Mouse (Mus musculus) brain, embryonic 14.5 days (tissue): ENCODE measurements around the gene Gps1. TPM values are rescaled to one million over a fixed set of nuclear protein-coding genes. Genes with fewer than 3 reads are reported as not detected.

Experiments
- DNase-seq: peaks from one replicate; pipeline ENCODE4 v3.0.0-alpha.2; 2011; ENCODE audit warnings: low read depth
- CTCF ChIP-seq: fragments of 200-500 bp; IDR thresholded peaks from 2 replicates; pipeline ENCODE4 v1.5.1; 2012; ENCODE audit warnings: inconsistent platforms, mild to moderate bottlenecking, moderate library complexity, borderline replicate concordance; ENCODE audit not compliant: insufficient read depth, insufficient read length; ENCODE audit errors: extremely low read depth
- POLR2A ChIP-seq: fragments of 200-500 bp; IDR thresholded peaks from 2 replicates; pipeline ENCODE4 v1.6.1; 2012; ENCODE audit warnings: mild to moderate bottlenecking, inconsistent platforms, borderline replicate concordance; ENCODE audit not compliant: poor library complexity, insufficient read depth, insufficient read length, severe bottlenecking; ENCODE audit errors: extremely low read depth
- polyA plus RNA-seq: library from polyadenylated mRNA; depleted of rRNA; stranded (reverse); fragments of >200 nt; gene quantifications from 2 replicates; pipeline ENCODE4 v1.2.3, GENCODE M21; 2012

The Gps1 gene
- polyA plus RNA-seq, 1 experiment = 277 TPM

- TF ChIP-seq CTCF (no peak), POLR2A (no peak)
- no peak for DNase-seq
Observed at GRCm38 (mm10) chr11:120812068-120812467, 28.0 kb downstream of the Gps1 start.

GRCm38 (mm10) chr11:120817358-120817757, 33.3 kb downstream of the Gps1 start:
- no peak for TF ChIP-seq CTCF
- no peak for TF ChIP-seq POLR2A
- no peak for DNase-seq

- TF ChIP-seq CTCF (no peak), POLR2A (no peak)
- no peak for DNase-seq
Observed at GRCm38 (mm10) chr11:120818251-120818650, 34.2 kb downstream of the Gps1 start.

DNA sequence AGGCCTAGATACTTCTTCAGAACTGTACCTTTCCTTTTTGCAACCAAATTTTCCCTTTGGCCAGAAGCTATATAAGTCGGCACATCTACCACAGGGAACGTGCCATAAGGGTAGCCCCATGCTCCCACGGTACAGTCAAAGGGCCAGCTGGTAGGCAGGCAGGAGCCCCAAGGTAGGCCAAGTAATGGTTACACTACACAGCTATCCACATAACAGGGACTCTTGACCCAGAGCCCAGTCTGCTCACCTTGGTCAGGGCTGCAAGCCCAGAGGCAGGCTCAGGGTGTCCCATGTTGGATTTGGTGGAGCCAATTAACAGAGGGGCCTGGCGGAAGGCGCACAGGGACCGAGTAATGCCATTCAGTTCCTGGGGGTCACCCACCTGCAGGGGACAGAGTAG, 35.5 kb downstream of the Gps1 start:
- TF ChIP-seq CTCF = no peak
- TF ChIP-seq POLR2A = no peak
- no peak for DNase-seq

- DNase-seq = no peak
- TF ChIP-seq POLR2A (no peak), CTCF (no peak)
Observed at GRCm38 (mm10) chr11:120820546-120820945, 36.5 kb downstream of the Gps1 start.

DNA sequence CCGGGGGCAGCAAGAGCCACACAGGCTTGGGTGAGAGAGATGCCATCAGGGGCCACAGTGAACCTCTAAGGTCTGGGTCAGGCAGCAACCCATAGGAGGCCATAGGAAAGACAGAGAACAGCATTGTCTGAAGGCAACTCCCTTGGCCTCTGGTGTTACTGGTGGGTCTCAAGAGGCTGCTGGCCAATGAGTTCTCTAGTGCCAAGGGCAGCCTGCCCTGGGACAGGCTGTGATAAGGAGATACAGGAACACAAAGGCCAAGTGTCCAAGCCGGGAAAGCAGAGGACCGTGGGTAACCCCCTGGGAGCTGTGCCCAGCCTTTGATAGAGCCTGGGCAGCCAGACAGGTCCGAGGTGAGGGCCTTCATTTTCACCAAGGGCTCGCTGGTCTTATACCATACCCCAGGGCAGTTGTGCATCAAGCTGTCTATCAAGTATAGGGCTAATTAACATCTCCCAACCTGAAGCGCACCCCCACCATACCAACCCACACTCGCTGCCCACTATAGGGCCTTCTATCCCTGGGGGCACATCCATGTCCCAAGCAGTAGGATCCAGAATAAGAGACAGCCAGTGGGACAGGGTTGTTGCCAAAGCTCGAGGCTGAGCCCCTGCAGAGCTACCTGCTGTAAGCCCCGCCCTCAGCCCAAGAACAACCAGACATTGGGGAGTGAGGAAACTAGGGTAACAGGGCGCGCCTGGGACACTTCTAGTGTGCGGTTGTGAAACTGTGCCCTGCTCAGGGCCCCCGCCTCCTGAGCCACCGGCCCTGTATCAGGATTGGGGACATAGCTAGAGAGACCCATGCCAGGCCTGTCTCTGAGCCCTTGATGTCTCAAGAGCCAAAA, 37.2 kb downstream of the Gps1 start:
- DNase-seq = no peak
- TF ChIP-seq POLR2A (no peak), CTCF (no peak)

GRCm38 (mm10) chr11:120822321-120822720, 38.2 kb downstream of the Gps1 start:
- TF ChIP-seq CTCF (no peak), POLR2A (no peak)
- no peak for DNase-seq

DNA sequence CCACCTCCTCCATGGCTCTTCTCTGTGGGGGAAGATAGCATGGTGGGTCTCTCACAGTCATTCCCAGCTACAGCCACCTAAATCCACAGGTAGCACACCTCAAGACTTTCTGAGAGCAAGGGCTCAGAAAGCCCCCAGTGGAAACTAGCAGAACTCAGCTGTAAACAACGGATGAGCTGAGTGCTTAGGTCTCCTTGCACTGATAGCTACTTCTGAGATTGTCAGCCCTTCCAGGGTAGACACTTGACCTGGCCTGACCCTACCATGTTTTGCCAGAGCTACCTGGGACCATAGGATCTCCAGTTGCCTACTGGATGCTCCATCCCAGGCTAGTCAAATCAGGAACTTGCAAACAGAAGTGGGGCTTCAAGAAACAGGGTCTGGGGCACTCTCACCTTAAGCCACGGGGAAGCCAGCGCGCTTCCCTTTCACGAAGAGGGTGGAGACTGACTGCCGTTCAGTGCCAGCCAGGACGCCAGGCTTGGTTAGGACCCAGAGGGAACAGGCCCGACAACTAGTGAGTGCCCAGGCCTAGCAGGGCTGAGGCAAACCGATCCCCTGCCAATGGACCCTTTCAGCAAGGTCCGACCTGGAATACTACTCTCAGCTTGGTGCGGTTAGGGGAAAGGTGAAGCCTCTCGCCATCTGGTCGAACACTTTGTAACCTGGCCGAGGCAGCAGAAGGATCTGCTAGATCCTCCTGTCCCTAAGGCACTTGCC, 38.9 kb downstream of the Gps1 start:
- peak; percentile 36 for DNase-seq
- TF ChIP-seq CTCF (no peak), POLR2A (no peak)

DNA sequence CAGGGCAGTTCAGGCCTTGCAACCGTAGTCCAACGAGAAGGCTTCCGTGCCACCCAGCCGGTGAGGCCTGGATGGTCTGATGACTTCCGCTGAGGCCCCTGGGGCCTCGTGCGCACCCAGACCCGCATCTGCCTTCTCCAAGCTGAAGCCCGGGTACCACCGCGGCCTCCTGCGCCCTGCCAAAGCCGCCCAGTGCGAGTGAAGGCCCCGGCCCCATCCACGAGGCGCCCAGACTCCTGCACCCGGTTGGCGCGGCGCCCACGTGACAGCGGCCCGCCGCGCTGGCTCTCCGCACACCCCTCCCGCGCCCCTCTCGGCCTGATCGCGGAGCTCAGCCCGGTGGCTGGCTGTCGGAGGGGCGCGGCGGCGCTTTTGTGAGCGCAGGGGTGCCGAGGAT, 39.5 kb downstream of the Gps1 start:
- TF ChIP-seq POLR2A (no peak), CTCF (no peak)
- no peak for DNase-seq

GRCm38 (mm10) chr11:120823956-120824786, 40.1 kb downstream of the Gps1 start, which contains the start of gene Fasn:
Gene Fasn, minus strand, starts transcription at chr11:120824547.
- TF ChIP-seq POLR2A = peak; percentile 99
- TF ChIP-seq CTCF = peak; percentile 50
- DNase-seq = peak; percentile 99

DNA sequence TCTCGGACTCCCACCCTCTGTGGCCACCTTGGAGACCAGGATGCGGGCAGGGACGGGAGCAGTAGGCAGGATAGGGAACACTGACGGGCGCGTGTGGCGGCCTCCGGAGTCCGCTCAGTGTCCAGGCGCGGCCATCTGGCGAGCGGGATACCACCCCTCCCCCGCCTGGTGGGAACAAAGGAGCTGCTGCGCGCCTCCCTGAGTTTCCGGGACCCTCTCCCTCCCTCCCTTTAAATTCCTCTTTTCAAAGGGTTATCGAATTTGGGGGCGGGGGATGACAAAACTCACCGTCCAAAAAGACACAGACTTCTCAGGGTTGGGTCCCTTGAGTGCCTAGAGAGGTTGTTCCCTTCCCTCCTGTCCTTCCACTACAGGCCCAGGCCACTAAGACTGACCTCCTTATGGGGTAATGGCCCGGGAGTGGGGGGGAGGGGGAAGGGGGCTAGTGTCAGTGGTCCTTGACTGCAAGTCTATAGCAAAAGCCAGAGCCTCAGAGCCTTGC, 40.8 kb downstream of the Gps1 start:
- TF ChIP-seq CTCF = no peak
- no peak for TF ChIP-seq POLR2A
- DNase-seq = no peak

DNA sequence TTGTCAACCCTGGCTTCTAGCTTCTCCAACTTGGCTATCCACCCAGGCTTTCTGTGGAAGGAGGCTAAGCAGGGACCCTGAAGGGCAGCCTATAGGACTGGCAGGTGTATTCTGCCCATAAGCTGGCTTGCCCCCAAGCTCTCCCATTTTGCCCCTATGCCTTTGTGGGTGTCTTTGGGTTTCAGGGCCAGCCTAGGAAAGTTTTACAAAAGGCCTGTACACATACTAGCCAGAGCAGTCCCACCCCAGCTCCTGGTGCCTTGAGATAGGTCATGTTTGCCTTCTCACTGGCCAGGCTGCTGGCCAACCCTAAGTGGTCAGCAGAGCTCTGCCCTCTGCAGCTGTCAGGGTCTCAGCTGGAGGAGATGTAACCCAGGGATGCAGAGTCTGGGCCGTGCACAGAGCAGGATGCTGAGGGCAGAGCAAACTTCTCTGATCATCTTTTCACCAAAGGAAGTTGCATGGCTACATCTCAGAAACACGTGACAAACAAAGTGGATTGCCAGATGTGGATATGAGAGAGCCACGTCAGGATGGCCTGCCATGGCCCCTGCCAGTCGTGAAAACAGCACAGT, 41.3 kb downstream of the Gps1 start:
- no peak for DNase-seq
- TF ChIP-seq CTCF = no peak
- TF ChIP-seq POLR2A = no peak
